Mouse (Mus musculus): ENCODE data around the gene Cdh22.
A peak's percentile ranks its signal among the peaks of the same experiment; 100 is the strongest.

Cdh22 gene

DNA sequence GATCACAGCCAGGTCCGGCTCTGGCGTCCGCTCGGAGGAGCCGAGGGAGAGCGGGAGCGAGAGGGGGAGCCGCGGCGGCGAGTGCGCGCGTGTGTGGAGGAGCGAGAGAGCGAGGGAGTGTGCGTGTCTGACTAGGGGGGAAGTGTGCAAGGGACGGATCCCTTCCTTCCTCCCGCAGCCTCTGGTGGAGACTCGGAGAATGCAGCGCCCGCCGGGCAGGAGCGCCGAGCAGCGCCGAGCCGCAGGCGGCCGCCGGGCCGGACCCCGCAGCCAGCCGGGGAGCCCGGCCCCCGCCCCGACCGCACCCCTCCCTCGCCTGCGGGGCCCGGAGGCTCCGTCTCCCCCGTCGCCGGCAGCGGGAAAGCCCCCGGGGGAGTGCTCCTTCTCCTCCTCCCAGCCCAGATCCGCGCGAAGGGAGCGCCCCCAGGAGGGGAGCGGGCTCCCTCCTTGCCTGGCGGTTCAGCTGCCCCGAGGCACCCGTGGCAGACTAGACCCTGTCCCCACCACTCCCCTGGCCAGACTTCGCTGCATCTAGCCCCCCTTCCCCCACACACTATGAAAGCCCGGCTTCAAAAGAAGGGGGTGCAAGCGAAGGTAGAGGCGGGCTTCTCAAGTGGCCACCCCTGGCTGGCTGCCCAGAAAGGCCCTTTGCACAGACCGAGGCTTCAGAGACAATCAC lies at the start of gene Cdh22:
Gene Cdh22 (minus strand): TSS at position 241 of the 679 bp plus-strand sequence.
- peak in 1 of 2 experiments; percentile 52 for DNase-seq (ENCODE audit: low spot score in 2 of 2)

DNA sequence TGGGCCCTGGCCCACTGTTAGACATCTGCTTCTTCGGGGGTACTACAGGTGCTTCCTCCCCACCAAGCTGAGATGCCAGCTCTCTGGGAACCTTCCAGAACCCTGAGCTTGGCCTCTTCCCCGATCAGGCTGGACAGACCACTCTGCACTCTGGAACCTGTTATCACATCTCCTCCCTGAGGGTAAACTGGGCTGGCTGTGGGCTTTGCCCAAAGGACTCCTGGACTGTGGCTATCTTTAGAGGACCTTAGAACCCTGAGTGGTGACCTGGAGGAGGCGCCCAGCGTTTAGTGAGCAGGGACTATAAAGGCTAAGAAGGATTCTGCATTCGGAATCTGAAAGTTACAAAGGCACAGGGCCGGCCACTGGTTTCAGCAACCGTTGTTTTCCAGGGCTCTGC lies 49.7 kb upstream of the Cdh22 start:
- no peak for DNase-seq (ENCODE audit: low spot score in 2 of 2)

DNA sequence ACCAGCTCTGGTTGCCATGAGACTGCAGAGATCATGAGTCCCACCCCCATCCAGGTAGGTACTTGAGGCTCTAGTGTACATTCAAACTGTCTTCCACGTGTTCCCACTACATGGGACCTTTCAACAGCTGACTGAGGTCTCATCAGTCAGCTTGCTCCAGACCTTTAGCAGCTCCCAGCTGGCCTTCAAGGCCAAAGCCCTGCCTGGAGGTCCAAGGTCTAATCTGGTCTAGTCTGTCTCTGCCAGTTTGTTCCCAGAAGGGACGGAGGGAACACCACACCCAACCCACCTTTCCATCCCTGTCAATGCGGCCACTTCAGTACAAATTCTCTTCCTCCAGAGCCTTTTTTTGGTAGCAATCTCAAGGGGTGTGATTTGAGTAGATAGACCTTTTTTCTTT lies 49.0 kb upstream of the Cdh22 start:
- DNase-seq (ENCODE audit: low spot score in 2 of 2), result no peak

DNA sequence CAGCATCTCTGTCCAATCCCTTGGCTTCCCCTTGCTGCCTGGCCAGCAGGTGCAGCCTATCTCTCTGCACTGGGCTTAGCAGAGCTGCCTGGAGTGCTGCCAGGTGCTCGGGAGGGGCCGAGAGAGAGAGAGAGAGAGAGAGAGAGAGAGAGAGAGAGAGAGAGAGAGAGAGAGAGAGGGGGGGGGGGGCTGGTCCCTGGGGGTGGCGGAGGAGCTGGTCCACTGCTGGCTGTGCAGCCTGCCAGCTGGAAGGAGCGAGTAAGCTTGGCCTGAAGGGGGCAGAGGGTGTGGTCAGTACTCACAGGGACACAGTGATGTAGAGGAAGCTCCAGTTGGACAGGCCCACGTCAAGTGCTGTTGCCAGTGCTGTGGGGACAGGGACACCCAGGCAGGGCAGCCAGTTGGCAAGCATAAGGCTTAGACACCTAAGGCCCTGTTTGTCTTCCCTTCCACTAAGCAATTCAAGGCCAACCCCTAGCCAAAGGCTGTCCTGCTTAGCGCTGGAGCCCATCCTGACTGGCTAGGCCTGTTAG lies 47.2 kb upstream of the Cdh22 start:
- no peak for DNase-seq (ENCODE audit: low spot score in 2 of 2)

DNA sequence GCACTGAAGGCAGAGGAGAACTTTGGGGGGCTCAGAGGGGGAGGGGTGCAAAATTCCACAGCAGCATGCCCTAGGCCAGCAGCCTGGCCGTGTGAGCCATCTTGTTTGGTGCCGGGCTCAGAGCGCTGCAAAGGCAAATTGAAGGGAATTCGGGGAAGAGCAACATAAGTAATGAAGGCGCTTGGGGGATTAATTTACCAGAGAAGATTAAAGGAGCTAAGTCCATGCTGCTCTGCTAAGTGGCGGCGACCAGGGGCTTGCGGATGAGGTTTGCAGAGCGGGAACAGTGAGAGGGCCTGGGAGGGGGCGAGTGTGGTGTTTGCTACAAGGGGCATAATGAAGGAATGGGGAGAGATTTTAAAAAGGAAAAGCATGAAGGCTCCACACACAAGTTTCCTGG lies 44.7 kb upstream of the Cdh22 start:
- no peak for DNase-seq (ENCODE audit: low spot score in 2 of 2)

DNA sequence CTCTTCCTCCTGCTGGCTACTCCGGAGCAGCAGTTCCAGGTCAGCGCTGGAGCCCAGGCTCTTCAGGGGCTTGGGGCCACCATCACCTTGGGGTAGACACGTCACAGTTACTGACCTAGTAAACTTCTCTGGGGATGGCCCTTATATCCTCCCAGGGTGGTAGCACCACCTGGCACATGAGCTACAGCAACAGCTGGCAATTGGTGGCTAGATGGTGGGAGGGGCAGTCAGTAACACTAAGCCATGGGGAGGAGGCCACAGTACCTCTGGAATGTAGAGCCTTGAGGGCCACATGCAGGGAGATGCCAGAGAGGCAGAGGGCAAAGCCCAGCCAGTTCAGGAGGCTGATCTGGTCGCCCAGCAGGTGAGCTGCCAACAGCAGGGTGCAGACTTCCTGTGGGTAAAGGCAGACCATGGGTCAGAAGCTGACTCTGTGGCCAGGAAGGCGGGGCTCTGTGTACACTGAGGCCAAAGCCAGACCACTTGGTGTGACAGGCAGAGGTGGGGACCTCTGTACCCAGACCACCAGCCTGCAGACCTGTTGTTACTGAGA lies 42.6 kb upstream of the Cdh22 start:
- no peak for DNase-seq (ENCODE audit: low spot score in 2 of 2)

DNA sequence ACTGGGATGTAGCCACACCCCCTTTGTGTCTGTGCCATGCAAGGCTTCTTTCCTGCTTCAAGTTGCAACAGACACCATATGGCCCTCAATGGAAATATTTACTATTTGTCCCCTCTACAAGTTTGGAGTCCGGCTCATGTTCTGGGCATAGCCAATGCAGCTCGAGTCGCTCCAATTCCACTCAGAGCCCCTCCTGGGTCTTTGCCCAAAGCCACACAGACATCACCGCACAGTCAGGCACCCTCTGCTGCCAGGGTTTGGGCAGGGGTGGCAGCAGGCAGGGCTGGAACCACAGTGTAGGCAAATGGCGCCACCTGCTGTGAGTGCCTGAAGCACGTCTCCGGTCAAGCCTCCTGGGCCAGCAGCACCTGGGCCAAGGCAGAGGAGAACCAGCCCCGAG lies 41.2 kb upstream of the Cdh22 start:
- peak; percentile 40 to 63 for DNase-seq (ENCODE audit: low spot score in 2 of 2)

DNA sequence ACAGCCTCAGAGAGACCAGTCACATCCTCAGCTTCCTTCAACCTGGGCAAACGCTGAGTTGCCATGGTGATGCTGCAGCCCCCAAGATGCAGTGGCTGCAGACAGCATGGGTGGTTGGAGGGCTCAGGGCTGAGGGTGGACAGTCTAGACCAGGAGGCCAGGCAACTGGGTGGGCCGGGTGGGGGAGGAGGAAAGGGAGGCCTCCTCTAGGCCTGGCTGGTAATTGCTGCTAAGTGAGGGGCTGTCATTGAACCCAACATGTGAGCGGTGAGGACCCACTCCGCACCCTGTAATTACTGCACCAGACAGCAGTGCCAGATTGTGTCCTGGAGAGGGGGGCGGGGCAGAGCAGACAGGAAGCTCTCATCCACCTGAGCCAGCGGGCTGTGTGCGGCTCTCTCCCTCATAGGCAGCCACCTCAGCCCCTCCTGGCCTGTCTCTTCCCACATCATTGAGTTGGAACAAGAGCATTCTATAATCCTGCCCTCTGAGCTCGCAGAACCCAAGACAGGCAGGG lies 40.5 kb upstream of the Cdh22 start:
- no peak for DNase-seq (ENCODE audit: low spot score in 2 of 2)

DNA sequence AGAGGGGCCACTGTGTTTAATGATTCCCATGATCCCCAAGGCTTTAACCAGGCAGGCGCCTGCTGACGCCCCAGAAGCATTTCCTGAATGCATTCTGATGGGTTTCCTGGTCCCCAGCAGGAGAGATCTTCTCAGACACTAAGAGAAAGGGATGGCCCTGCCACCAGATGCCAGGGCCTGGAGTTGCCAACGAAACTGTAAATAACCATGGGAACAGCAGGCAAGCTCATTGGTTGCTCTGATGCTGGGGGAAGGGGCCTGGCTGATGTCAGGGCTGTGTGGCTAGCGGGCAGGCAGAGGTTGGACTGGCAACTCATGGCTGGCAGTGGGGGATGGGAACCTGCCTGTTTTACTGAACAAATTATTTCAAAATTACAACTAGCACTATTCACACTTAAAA lies 38.9 kb upstream of the Cdh22 start:
- DNase-seq (ENCODE audit: low spot score in 2 of 2), result no peak

DNA sequence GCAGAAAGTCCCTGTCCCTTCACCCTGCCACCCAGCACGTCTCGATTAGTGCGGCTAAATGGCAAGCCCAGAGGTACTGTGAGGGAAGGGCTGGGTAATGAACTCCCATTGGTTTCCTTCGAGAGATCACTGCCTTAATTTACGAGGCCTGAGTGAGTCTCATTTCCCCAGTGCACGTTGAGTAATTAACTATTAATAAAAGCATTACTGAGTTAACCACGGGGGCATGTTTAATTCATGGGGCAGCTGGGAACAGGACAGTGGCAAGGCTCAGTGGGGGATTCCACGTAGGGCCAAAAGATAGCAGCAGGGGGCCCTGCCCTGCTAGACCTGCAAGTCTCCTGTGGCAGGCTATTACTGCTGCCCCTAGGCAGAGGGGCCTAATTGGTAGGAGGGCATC lies 36.7 kb upstream of the Cdh22 start:
- no peak for DNase-seq (ENCODE audit: low spot score in 2 of 2)

DNA sequence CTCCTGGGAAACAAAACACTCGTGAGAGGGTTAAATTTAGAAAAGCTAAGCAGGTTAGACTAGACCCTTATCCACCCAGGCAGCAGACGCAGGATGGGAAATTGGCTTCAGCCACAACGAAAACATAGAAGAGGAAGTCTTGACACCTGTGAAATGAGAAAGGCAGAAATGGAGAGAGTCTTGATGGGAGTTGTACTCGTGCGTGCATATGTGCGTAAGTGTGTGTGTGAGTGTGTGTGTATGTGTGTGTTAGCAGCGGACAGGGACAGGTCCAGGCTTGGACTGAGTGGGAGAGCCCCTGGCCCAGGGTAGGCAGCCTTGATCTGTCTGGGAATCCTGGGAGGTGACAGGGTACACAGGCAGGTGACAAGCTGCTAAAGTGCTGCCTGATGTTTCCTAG lies 36.2 kb upstream of the Cdh22 start:
- DNase-seq (ENCODE audit: low spot score in 2 of 2), result no peak

DNA sequence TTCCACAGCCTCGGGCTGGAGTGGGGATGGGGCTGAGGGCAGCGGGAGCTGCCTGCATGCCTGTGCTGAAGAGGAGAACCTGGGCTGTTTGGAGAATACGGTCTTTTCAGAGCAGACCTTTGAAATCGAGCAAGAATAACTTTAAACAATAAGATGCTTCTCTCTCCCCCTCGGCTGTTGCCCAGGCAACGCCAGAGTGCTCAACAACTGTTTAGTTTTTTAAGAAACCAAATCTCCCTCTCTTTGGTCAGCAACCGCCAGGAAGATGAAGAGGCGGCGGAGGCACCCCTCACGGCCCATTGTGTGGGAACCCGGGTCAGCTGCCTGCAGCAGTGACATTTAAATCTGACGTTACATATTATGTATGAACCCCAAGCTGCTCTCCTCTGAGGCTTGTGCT lies 32.1 kb upstream of the Cdh22 start:
- no peak for DNase-seq (ENCODE audit: low spot score in 2 of 2)

DNA sequence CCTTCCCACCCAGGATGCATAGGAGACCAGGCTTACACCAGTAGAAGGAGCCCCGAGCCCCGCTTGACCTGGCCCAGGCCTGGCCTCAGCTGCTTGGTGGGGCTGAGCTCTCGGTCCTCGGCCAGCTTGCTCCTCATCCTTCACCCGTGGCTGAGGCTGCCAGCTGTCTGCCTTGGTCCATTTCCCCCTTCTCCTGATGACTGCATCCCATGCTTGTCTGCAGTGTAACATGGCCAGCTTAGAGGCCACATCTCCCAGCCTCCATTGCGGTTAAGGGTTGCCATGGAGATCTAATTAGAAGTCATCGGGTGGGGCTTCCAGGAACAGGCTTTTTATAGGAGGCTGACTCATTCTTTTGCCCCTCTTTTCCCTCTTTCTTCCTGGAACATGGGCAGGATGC lies 29.2 kb upstream of the Cdh22 start:
- no peak for DNase-seq (ENCODE audit: low spot score in 2 of 2)

DNA sequence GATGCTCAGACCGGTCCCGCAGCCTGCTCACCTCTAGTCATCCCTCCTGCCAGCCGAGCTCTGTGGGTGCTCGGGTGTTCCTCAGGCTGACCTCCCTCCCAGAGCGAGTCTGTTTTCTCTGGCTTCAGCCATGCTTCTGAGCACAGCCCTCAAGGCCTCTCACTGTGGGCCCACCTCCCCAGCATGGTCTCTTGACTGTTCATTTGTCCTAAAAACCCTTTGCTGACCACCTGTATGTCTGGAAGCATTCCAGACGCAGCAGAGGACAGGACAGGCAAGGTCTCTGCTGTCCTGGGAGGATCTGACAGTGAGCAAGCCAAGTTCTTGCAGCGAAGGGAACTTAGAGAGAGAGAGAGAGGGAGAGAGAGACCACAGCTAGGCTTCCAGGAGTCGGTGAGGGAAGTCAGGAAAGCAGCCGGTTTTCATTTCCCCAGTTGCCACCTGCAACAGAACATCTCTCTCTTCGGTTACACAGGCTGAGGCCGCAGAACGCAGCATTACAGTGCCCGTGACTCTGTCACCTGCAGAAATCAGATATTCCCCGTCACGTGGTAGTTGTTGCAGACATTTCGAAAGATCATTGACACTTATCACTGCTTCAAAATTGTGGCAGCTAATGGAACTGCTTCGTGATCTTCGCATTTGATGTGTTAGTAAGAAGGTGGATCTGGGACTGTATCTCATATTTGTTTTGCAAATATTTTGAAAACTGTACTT lies 27.8 kb upstream of the Cdh22 start:
- DNase-seq (ENCODE audit: low spot score in 2 of 2), result no peak

DNA sequence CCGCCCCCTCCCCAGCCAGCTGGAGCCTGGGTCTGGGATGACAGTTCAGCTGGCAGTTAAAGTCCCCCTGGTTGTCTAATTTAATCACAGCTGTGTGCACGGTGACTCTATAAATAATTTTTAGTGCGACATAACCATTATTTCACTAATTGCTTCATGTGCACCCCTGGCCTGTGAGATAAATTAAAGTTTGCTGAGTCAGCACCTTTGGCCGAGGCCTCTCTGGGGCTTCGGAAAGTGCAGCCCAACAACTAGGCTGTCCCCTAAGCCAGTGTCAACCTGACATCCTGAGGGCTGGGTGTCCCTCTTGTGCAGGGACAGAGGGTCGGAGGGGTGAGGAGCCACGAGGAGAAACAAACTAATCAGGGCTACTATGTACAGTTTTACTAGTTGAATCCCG lies 25.2 kb upstream of the Cdh22 start:
- DNase-seq (ENCODE audit: low spot score in 2 of 2), result no peak

DNA sequence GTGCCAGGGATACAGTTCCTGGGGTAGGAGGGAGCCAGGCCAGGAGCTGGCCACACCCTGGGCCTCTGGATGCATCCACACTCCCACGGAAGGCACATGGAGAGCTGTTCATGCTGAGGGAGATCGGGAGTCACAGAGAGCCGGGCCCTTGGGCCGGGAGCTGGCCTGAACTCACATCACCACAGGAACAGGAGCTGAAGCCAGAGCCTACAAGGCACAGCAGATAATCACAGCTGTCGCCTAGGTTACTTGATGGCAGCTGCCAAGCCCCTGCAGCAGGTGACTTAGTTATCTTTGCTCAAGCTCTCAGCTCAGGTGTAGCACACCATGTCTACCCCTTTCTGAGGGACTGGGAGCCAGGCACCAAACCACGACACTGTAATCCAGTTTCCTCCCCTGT lies 23.7 kb upstream of the Cdh22 start:
- DNase-seq (ENCODE audit: low spot score in 2 of 2), result no peak

DNA sequence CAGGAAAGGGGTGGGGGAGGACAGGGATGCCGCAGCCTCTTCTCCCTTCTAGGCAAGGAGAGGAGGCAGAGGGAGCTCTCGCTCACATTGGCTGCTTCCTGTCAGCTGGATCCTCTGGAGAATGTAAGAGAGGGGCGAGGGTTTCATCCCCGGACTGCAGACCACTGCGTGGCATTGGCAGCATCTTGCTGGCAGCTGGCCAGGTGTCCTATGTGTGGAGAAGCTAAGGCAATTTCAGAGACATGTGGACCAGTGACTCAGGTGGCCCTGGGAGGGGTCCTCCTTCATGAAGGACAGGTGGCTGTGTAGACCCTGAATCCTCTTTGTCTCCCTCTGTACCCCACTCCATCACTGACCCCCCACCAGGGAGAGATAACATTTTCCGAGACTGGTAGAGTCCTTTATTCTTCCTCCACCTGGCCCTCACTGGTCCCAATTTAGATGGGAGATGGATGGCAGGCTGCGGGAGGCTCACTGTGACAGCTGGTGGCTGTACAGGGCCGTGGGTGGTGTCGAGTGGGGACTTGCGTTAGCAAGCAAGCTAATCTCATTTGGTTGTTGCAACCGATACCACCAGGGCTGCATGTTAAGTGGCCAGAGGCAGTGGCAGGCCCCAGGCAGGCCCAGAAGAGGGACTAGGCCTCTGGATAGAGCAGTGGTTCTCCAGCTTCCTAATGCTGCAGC lies 22.6 kb upstream of the Cdh22 start:
- no peak for DNase-seq (ENCODE audit: low spot score in 2 of 2)

DNA sequence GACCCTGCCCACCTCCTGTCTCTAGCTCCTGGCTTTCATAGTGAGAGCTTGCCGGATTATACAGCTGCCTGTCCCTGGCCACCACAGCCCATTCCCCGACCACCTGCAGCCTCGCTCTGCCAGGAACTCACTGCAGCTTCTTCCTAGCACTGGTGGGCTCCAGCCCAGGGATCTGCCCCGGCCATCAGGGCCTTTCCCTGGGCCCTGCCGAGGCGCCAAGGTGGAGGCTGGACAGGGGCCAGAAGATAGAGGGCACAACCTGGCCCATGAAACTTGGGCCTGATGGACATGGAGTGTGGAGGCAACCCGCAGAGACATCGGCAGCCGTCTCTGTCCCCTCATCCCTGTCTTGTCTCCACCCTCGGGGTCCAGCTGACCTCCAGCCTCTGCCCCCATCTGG lies 21.6 kb upstream of the Cdh22 start:
- DNase-seq (ENCODE audit: low spot score in 2 of 2), result no peak

DNA sequence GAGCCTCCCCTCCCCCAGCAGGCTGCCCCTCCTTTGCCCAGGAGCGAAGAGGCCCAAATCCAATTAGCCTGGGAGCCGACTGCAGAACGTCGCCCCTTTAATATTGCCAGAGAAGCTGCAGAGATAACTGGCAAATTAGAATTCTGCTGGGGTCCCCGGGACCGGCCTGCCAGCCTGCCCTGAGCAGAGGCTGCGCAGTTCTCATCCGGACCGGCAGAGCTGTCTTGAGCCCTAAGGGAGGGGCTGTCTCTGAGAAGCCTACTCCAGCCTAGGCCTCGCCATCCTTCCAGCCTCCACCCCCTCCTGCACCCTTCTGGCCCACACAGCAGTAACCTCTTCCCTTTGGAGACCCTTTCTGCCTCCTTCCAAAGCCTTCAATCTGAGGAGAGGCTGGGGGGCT lies 19.2 kb upstream of the Cdh22 start:
- no peak for DNase-seq (ENCODE audit: low spot score in 2 of 2)

DNA sequence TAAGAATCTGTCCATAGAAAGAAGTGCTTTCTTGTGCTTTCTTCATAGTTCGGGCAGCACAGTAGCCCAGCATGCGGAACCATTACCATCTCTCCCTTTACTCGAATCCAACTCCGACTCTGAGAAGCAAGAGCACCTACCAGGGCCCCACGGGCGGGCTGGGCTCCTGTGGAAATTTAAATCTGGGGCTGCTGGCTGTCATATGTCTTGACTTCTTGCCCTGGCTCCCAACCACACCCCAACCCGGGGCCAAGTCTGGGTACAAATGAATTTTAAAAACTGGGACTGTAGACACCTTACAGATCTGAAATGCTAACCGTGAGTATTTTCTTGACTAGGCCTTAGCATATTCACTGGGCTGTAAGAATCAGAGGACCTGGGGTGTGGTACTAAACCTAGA lies 18.6 kb upstream of the Cdh22 start:
- no peak for DNase-seq (ENCODE audit: low spot score in 2 of 2)

DNA sequence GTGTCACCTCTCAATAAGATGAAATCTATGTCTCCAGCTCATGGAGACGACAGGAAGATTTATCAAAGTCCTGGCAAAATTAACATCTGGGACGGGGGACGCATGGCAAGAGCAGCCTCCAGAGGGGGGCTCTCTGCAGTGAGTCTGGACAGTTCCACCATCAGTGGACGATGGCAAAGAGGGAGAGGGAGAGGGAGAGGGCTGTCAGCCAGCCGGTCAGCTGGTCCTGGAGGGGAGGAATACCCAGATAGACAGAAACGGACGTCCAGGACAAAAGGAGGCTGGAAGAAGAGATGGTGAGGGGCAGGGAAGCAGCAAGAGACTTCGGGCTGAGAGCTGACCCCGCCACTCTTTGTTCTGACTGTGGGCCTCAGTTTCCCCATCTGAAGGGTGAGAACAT lies 18.1 kb upstream of the Cdh22 start:
- DNase-seq (ENCODE audit: low spot score in 2 of 2), result no peak

DNA sequence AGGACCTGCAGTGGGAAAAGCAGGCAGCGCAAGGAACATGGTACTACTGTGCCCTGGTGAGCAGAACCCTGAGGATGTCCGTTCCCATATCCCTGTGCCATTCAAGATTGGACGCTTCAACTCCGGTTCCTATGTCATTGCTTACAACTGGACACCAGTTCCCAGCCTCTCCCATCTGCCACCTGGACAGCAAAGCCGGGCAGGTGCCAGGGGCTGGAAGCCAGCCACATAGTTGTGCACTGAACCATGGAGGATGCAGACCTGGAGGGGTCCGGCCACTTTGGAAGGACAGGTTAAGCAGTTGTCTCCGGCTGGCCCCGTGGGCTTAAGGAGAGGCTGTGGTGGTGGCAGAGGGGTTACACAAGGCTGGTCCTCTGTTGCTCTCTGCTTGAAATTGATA lies 17.7 kb upstream of the Cdh22 start:
- DNase-seq (ENCODE audit: low spot score in 2 of 2), result no peak

All from urinary bladder, adult 18-20 months (tissue).